ENCODE assay signal across 8 mouse cellular contexts in the genomic region with DNA sequence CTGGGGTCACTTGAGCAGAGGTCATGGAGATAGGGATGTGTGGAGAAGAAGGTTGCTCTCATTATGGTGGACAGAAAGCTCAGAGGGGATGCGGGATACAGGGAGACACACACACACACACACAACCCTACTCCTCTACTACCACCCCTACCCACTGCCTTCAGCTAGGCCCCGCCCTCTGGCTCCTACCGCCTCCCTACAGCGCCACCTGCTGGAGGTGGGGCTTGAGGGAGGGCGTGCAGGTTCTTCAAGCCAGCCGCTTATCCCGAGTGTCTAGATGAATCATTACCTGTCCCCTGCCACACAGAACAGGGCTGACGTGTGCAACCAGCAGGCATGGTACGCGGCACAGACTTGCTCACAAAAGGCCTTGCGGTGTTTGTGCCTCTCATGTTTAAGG. TPM values are rescaled to one million over a fixed set of nuclear protein-coding genes. Genes with fewer than 3 reads are reported as not detected.
A peak's percentile ranks its signal among the peaks of the same experiment; 100 is the strongest.
DNase-seq lines count a peak whose midpoint lies in the region.

No protein-coding gene starts in this region.

- peak; percentile 87 for DNase-seq in CD8-positive naive resting alpha-beta T cell, adult 2 months (ENCODE audit: low read depth in 2 of 2, low spot score in 2 of 2)
- peak; percentile 93 to 96 for DNase-seq in adrenal gland, adult (ENCODE audit: inconsistent age in 2 of 2, low spot score in 1 of 2)
- peak; percentile 82 for DNase-seq in embryo, embryonic 10 days (ENCODE audit: low spot score)
- peak; percentile 75 for DNase-seq in heart, adult 8-10 months (ENCODE audit: low spot score)
- DNase-seq in layer of hippocampus, adult 18-20 months (ENCODE audit: low spot score in 2 of 2), result peak; percentile 65 to 70
- DNase-seq in lung, postnatal 10 days, result peak; percentile 92
- DNase-seq in right cerebral cortex, postnatal 25 days, result peak; percentile 74
- peak; percentile 89 for DNase-seq in urinary bladder, postnatal 14 days (ENCODE audit: low spot score)

RNA-seq across cellular contexts. Expression of a gene that starts 10.6 kb away (rescaled TPM):
- 10 to 100 TPM; 81.6 to 92.4 (median 84.5) TPM for total RNA-seq in heart, adult 8-10 months (2022)
- 100 to 1,000 TPM; 291 to 298 TPM for total RNA-seq in layer of hippocampus, adult 18-20 months (2021)

Comparison
In these comparisons a context has a peak if more than half of its experiments do, and no peak if none do; other contexts are left out.
1. Peak in every context shown above with its lines: DNase-seq.